Mouse (Mus musculus): ENCODE results near the gene Zkscan1. TPM values are rescaled to one million over a fixed set of nuclear protein-coding genes. Genes with fewer than 3 reads are reported as not detected.
A peak's percentile ranks its signal among the peaks of the same experiment; 100 is the strongest.
"Not testable (repeated sequence)": the region's sequence is repeated elsewhere in the genome, so short reads cannot be mapped to it uniquely, and the experiment has no call there.

The Zkscan1 gene
- polyA plus RNA-seq, 1 experiment from 2014 or later, result 24.7 TPM

DNA sequence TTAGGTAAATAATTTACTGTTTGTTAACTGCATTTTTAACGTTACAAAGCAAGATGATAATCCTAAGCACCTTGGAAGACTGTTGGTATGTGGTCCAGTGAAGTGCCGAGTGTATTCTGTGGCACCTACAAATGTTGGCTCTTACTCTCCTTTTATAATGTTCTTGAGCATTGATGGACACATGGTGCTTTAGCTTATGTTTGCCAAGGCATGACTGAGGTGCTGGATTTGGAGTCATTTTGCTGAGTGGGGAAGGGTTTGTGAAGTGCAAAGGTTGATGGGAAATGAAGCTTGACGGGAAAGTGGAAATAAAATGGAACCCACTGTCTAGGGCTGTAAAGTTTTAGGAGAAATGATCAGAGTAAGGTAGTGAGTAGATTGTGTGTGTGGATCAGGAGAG lies 3.5 kb downstream of the Zkscan1 start:
- H3K36me3 ChIP-seq (ENCODE audit: poor library complexity, severe bottlenecking), result peaks cover 23% of the 10 kb centered on the region
- no peaks in the 10 kb centered on the region for H3K27me3 ChIP-seq
- no peak for ATAC-seq
- WGBS, result 88% methylated on average over 3 of the region's 3 CpGs
- H3K9me3 ChIP-seq (replicated peaks), result no peaks in the 10 kb centered on the region
- no peak overlapping the region for H3K9ac ChIP-seq
- peaks cover 27% of the 10 kb centered on the region for H3K4me1 ChIP-seq
- no peak overlapping the region for H3K4me2 ChIP-seq
- H3K4me3 ChIP-seq, result no peak overlapping the region
- no peak overlapping the region for H3K27ac ChIP-seq

DNA sequence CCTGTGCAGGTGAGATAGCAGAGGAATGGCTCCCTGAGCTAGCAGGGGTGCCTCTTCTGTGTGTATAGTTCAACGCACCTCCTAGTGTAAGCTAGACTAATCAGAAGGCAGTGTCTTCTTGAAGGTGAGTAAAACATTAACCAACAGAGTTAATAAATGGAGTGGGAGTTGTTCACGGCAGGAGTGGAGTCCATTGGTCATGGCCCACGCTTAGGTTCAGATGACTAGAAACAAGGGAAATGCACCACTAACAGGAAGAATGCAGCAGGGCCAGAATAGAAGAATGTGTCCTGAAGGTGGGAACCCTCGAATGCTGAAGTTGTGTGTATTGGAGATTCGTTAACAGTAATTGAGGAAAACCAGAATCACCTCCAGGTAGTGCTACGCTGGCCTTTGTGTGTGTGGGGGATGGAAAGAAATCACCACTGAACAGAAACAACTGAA lies 4.2 kb downstream of the Zkscan1 start:
- Histone ChIP-seq H3K9me3 (replicated peaks) (no peaks in the 10 kb centered on the region), H3K27ac (no peak overlapping the region), H3K9ac (no peak overlapping the region), H3K4me2 (no peak overlapping the region), H3K36me3 (ENCODE audit: poor library complexity, severe bottlenecking) (peaks cover 30% of the 10 kb centered on the region), H3K4me1 (peaks cover 27% of the 10 kb centered on the region), H3K4me3 (no peak overlapping the region), H3K27me3 (no peaks in the 10 kb centered on the region)
- WGBS, result 82% methylated on average over 6 of the region's 6 CpGs
- no peak for ATAC-seq

DNA sequence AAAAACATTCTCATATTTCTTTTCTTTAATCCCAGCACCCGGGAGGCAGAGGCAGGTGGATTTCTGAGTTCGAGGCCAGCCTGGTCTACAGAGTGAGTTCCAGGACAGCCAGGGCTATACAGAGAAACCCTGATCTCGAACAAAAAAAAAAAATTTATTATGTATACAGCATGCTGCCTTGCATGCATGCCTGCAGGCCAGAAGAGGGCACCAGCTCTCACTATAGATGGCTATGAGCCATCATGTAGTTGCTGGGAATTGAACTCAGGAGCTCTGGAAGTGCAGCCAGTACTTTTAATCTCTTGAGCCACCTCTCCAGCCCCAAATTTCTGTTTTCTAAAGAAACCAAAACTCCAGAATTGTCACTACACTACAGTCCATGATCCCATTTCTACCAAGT lies 5.4 kb downstream of the Zkscan1 start:
- H3K9me3 ChIP-seq (replicated peaks), result no peaks in the 10 kb centered on the region
- H3K4me1 ChIP-seq, result peaks cover 27% of the 10 kb centered on the region
- H3K36me3 ChIP-seq (ENCODE audit: poor library complexity, severe bottlenecking), result peaks cover 41% of the 10 kb centered on the region
- H3K4me2 ChIP-seq, result no peak overlapping the region
- no peaks in the 10 kb centered on the region for H3K27me3 ChIP-seq
- no peak overlapping the region for H3K9ac ChIP-seq
- 85% methylated on average over 3 of the region's 3 CpGs for WGBS
- no peak for ATAC-seq
- no peak overlapping the region for H3K4me3 ChIP-seq
- no peak overlapping the region for H3K27ac ChIP-seq

DNA sequence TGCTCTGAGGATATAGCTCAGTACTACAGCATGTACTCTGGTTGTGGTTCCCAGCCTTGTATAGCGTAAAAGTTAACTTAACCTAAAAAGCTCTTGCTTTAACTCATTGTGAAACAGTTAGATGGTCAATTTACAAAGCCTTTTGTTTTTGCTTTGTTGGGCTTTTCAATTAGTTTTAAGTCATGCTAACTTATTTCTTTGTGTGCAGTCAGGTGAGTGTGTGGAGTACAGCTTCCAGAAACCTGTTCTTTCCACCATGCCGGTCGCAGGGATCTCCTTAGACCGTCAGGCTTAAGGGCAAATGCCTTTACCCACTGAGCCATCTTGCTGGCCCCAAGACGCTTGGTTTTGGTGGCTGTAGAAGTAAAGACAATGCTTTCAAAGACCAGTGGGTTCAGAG lies 5.9 kb downstream of the Zkscan1 start:
- Histone ChIP-seq H3K36me3 (ENCODE audit: poor library complexity, severe bottlenecking) (peaks cover 46% of the 10 kb centered on the region), H3K4me2 (no peak overlapping the region), H3K9me3 (replicated peaks) (no peaks in the 10 kb centered on the region), H3K9ac (no peak overlapping the region), H3K27me3 (no peaks in the 10 kb centered on the region), H3K27ac (no peak overlapping the region), H3K4me1 (peaks cover 27% of the 10 kb centered on the region), H3K4me3 (no peak overlapping the region)
- ATAC-seq, result no peak
- 92% methylated on average over 5 of the region's 5 CpGs for WGBS

DNA sequence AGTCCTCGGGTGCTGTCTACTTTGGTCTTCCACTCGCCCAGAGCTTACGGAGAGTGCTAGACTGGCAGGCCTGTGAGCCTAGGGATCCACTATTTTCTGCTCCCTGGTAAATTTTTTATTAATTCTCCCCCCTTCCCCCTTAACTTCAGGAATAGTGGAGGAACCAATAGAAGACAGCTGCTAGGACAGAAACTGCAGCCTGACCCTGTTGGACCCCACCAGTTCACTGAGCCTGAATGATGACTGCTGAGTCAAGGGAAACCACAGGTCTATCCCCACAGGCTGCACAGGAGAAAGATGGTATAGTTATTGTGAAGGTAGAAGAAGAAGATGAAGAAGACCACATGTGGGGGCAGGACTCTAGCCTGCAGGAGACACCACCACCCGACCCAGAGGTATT lies 7.9 kb downstream of the Zkscan1 start:
- Histone ChIP-seq H3K4me1 (peaks cover 7% of the 10 kb centered on the region; the same call in 1 of the 2 replicates), H3K27me3 (no peaks in the 10 kb centered on the region), H3K4me2 (no peak overlapping the region), H3K27ac (no peak overlapping the region), H3K4me3 (no peak overlapping the region), H3K36me3 (ENCODE audit: poor library complexity, severe bottlenecking) (peaks cover 59% of the 10 kb centered on the region), H3K9ac (no peak overlapping the region), H3K9me3 (replicated peaks) (no peaks in the 10 kb centered on the region)
- ATAC-seq, result no peak
- WGBS, result 92% methylated on average over 4 of the region's 4 CpGs

DNA sequence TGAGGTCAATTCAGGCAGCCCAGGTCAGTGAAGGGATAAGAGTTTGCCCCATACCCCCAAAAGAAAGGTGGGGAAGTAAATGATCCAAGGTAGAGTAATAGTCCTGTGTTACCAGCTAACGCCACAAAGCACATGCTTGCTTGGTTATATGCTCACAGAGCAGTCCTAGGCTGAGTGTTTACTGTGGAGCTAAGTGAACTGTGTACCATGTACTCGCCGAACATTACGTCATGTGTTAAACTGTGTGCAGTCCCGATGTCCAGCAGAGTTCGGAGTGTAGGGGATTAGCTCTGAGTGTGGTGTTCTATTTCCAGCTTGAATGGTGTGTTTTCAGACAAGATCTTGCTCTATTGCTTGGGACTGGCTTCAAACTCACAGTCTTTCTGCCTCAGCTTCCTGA lies 9.6 kb downstream of the Zkscan1 start:
- Histone ChIP-seq H3K27ac (no peak overlapping the region), H3K4me3 (no peak overlapping the region), H3K27me3 (no peaks in the 10 kb centered on the region), H3K9me3 (replicated peaks) (no peaks in the 10 kb centered on the region), H3K36me3 (ENCODE audit: poor library complexity, severe bottlenecking) (peaks cover 69% of the 10 kb centered on the region), H3K4me1 (no peaks in the 10 kb centered on the region), H3K4me2 (no peak overlapping the region), H3K9ac (no peak overlapping the region)
- WGBS, result 96% methylated on average over 6 of the region's 6 CpGs
- ATAC-seq, result no peak

DNA sequence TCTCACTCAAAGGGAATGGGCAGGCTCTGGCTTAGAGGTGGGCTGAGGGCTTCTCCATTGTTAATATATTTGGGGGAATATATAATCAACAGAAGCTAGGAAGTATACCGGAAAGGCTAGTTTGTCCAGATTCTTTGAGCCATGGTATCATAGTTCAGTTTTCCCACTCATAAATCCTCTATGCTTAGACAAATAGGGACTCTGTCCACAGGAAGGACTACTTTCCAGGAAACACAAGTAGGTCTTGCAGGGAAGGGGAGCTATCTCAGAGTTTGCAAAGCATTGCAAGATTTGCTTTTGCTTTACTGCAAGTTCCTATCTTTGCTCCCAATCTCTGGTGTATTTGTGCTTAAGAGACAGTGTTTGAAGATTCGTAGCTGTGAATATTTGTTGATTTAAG lies 20.1 kb downstream of the Zkscan1 start:
- Histone ChIP-seq H3K9me3 (replicated peaks) (no peaks in the 10 kb centered on the region), H3K9ac (no peak overlapping the region), H3K4me2 (no peak overlapping the region), H3K4me1 (no peaks in the 10 kb centered on the region), H3K36me3 (ENCODE audit: poor library complexity, severe bottlenecking) (peaks cover 63% of the 10 kb centered on the region), H3K27ac (no peak overlapping the region), H3K27me3 (no peaks in the 10 kb centered on the region), H3K4me3 (no peak overlapping the region)
- WGBS, result 93% methylated on average over 2 of the region's 2 CpGs
- no peak for ATAC-seq

DNA sequence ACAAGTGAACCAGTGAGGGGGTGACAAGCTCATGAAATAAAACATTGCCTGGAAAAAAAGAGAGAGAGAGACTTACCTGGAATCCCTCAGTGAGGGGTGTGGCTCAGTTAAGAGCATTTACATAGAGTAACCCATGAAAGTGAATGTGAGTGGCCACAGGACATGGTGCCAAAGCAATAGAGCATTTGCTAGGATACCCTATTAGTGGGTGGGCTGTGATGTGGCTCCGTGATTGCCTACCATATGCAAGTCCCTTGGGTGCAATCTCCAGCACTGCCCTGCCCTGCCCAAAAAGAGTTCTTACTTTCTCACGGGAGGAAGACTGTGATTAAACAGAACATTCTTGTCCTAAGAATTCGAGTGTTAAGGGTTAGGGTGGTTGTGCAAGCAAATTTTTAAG lies 22.2 kb downstream of the Zkscan1 start:
- Histone ChIP-seq H3K4me3 (no peak overlapping the region), H3K9ac (no peak overlapping the region), H3K4me1 (no peaks in the 10 kb centered on the region), H3K27ac (no peak overlapping the region), H3K9me3 (replicated peaks) (no peaks in the 10 kb centered on the region), H3K27me3 (no peaks in the 10 kb centered on the region), H3K4me2 (no peak overlapping the region), H3K36me3 (ENCODE audit: poor library complexity, severe bottlenecking) (peaks cover 41% of the 10 kb centered on the region)
- WGBS, result 71% methylated on average over 3 of the region's 3 CpGs
- ATAC-seq, result no peak

DNA sequence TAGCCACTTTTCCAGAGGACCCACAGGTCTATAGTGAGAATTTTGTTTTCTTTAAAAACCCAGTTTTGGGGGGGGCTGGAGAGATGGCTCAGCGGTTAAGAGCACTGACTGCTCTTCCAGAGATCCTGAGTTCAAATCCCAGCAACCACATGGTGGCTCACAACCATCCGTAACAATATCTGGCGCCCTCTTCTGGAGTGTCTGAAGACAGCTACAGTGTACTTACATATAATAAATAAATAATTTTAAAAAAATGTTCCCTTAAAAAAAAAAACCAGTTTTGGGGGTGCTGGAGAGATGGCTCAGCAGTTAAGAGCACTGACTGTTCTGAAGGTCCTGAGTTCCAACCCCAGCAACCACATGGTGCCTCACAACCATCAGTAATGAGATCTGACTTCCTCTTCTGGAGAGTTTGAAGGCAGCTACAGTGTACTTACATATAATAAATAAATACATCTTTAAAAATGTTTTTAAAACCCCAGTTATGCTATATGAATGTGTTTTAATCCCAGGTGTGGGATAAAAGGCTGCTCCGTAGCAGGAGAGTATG lies 25.0 kb downstream of the Zkscan1 start:
- H3K4me2 ChIP-seq; H3K27ac ChIP-seq; H3K9me3 ChIP-seq (replicated peaks); H3K9ac ChIP-seq; ATAC-seq; H3K4me1 ChIP-seq; H3K4me3 ChIP-seq; H3K27me3 ChIP-seq: not testable (repeated sequence)
- 62% methylated on average over 4 of the region's 4 CpGs for WGBS
- peaks cover 13% of the 10 kb centered on the region for H3K36me3 ChIP-seq (ENCODE audit: poor library complexity, severe bottlenecking)

DNA sequence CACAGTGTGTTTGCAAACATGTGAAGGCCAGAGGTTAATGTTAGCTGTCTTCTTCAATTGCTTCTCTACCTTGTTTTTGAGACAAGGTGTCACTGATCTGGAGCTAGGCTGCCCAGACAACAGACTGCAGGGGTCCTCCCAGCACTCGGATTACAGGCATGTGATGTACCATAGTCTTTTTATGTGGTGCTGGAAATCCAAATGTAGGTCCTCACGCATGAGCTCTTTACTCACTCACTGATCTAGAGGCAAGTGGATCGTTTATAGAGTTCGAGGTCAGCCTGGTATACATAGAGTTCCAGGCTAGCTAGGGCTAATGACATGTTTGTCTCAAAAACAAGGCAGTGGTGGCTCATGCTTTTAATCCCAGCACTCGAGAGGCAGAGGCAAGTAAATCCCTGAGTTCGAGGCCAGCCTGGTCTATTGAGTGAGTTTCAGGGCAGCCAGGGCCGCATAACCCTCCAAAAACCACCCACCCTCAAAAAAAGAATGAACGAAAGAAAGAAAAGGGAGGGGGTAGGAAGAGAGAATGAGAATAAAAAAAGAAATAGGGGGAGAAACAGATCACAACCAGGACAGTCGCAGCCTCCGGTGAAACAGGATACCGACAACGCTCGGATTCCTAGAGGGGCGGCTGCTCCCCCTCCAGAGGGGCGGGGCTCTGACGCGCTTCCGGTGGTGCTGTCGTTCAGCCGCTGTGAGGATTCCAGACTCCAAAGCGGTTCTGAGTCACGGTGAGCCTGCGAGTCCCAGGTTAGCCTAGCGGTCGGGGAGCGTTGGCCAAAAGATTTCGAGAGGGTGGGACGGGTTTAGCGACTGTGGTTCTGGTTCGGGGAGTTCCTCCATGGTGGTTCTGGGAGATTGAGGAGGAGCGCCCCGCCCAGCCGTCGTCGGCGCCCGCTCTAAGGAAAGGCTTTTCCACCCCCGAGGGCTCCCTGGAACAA lies 31.6 kb downstream of the Zkscan1 start, which contains the start of gene Zscan21:
Gene Zscan21, plus strand, starts transcription at position 649 of the 944 bp plus-strand sequence.
- Histone ChIP-seq H3K9ac (peak within 1 kb of the TSS; percentile 83), H3K9me3 (replicated peaks) (no peaks in the 10 kb centered on the region), H3K27me3 (no peaks in the 10 kb centered on the region), H3K4me2 (peak within 1 kb of the TSS; percentile 72), H3K36me3 (ENCODE audit: poor library complexity, severe bottlenecking) (peaks cover 24% of the 10 kb centered on the region), H3K4me3 (peak within 1 kb of the TSS; percentile 75), H3K4me1 (peaks cover 19% of the 10 kb centered on the region), H3K27ac (peak within 1 kb of the TSS; percentile 95)
- peak; percentile 98 for ATAC-seq
- WGBS, result 7% methylated on average over 38 of the region's 38 CpGs

DNA sequence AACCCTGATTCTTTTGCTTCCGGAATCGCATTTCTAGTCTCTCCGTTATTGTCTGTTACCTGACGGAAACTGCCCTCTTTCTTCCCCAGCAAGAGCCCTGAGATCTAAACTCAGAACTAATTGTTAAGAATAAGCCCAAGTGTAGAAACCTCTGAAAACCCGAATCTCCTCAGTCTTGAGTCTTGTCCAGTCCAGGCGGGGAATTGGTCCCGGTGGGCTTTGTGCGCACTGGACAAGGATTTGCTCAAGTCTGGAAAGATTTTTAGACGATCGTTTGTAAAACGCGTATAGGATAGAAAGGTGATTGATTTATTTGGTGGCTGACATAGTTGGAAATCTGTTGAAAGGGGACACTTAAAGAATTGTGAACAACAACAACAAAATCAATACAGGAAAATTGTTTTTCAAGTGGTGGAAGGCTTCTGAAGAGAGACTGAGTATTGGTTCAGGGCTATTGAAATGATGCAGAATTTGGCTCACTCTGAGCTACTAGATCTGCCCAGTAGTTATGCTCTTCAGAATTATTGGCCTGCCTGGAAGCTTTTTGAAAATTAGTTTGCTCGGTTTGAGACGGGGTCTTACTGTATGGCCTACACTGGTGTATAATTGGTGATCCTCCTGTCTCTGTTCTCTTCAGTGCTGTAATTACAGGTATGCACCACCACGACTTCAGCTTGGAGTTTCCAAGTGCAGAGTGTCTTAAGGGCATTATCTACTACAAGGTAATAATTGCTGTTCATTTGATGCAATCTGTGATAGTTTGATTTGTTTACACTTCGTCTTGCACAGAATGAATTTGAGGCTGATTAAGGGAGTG lies 32.5 kb downstream of the Zkscan1 start:
- peak; percentile 54 for ATAC-seq
- Histone ChIP-seq H3K27ac (peak overlapping the region; percentile 95), H3K27me3 (no peaks in the 10 kb centered on the region), H3K9ac (peak overlapping the region; percentile 83), H3K4me3 (peak overlapping the region; percentile 75), H3K9me3 (replicated peaks) (no peaks in the 10 kb centered on the region), H3K36me3 (ENCODE audit: poor library complexity, severe bottlenecking) (peaks cover 30% of the 10 kb centered on the region), H3K4me2 (peak overlapping the region; percentile 72), H3K4me1 (peaks cover 19% of the 10 kb centered on the region)
- WGBS, result 6% methylated on average over 16 of the region's 16 CpGs

DNA sequence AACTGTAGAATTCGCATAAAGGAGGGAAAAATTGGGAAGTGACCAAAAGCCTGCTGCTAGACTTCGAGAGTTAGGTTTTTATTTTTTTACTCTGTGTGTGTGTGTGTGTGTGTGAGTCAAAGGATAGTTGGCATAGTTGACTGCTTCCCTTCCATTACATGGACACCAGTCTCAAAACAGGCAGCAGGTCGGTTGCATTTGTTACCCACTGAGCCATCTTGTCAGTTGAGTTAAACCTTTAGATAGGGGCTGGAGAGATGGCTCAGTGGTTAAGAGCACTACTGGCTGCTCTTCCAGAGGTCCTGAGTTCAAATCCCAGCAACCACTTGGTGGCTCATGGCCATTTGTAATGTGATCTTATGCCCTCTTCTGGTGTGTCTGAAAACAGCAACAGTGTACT lies 33.2 kb downstream of the Zkscan1 start:
- Histone ChIP-seq H3K9me3 (replicated peaks) (no peaks in the 10 kb centered on the region), H3K4me2 (peak overlapping the region; percentile 72), H3K4me3 (peak overlapping the region; percentile 75), H3K9ac (peak overlapping the region; percentile 83), H3K27me3 (no peaks in the 10 kb centered on the region), H3K27ac (no peak overlapping the region), H3K36me3 (ENCODE audit: poor library complexity, severe bottlenecking) (peaks cover 36% of the 10 kb centered on the region), H3K4me1 (peaks cover 19% of the 10 kb centered on the region)
- 80% methylated on average over 3 of the region's 3 CpGs for WGBS
- ATAC-seq, result no peak
